Mouse (Mus musculus): ENCODE measurements at regions not wholly inside any gene's neighbourhood (a gene's known extent, or its start where the extent isn't known, plus 50 kb on each side); places are given as distances from the start of the nearest gene placed in this dataset.

DNA sequence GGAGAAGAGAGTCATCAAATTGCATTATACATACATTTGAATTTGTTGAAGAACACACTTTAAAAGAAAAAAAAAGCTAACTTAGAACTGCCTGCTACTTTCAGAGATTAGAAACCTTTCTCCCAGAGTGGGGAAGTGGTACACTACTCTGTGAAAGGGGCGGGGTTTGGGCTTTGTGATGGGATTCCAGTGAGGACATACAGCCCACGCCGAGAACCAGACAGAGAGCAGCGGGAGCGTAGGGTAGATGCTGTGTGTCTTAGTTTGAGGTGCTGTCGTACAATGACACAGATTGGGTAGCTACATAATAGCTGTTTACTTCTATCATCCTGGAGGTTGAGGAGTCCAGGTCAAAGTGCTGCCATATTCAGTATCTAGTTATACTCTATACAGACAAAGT is 136.5 kb upstream of the Serpine2 start:
- 96% methylated on average over 6 of the region's 6 CpGs for WGBS
- H3K4me1 ChIP-seq (replicated peaks), result no peaks in the 10 kb centered on the region; the same call in 1 of the 2 replicates
- ATAC-seq (ENCODE audit: insufficient number of reproducible peaks, insufficient read depth, low FRiP score, low TSS enrichment, low read depth), result no peak
- no peak overlapping the region for H3K4me3 ChIP-seq (replicated peaks)
- H3K9ac ChIP-seq (replicated peaks), result no peak overlapping the region
- no peak overlapping the region for H3K27ac ChIP-seq
- no peaks in the 10 kb centered on the region for H3K36me3 ChIP-seq
- H3K4me2 ChIP-seq, result no peak overlapping the region
- H3K27me3 ChIP-seq, result no peaks in the 10 kb centered on the region
- H3K9me3 ChIP-seq, result no peaks in the 10 kb centered on the region

DNA sequence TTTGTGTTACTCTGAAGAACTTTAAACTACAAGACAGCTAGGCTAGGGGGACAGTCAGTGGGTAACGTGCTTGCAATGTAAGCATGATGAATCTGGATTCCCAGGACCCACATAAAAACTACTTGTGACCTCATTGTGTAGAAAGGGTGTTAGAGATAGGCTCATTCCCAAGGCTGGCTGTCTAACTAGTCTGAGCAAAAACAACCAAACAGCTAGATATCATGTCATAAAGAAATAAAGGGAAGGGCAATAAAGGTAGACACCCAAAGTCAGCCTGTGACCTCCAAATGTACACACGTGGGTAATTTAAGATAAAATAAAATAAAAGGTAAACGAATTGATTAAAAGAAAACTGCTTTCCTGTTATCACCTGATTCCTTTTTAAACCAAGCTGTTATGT is 123.7 kb upstream of the Serpine2 start:
- no peaks in the 10 kb centered on the region for H3K9me3 ChIP-seq

DNA sequence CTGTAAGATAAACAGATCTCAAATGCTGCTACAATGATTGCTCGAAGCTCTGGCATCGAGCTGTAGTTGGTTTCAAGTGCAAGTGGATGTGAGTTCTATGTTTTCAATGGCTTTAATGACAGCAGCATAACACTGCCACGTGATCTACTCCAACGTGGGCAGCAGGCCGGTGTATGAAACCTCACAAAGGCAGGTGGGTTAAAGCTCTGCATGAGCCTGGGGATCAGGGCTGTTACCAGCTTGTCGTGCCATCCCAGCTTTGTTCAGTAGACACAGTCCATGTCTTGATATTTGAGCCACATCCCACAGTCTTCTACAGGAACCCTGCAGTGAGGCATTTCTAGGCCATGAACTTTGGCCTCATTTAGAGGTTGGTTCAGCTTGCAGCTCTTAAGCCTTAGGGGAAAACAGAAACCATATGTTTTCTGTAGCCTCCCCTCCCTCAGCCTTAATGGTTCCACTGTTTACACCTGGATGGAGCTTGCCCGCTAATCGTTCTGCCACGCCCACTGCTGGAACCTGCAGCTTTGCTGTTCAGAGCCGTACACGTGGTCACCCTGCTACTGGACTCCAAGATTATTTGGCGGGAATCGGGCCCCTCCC is 121.8 kb upstream of the Serpine2 start:
- H3K4me2 ChIP-seq, result peak overlapping the region; percentile 28

More for the DNA sequence above, 123.7 kb upstream of the Serpine2 start:
- H3K36me3 ChIP-seq, result no peaks in the 10 kb centered on the region
- H3K4me1 ChIP-seq (replicated peaks), result peaks cover 11% of the 10 kb centered on the region
- no peak overlapping the region for H3K9ac ChIP-seq (replicated peaks)
- WGBS, result 76% methylated on average over 3 of the region's 3 CpGs
- H3K4me3 ChIP-seq (replicated peaks), result no peak overlapping the region
- H3K27me3 ChIP-seq, result no peaks in the 10 kb centered on the region
- H3K27ac ChIP-seq, result no peak overlapping the region
- no peak overlapping the region for H3K4me2 ChIP-seq
- ATAC-seq (ENCODE audit: insufficient number of reproducible peaks, insufficient read depth, low FRiP score, low TSS enrichment, low read depth), result no peak

DNA sequence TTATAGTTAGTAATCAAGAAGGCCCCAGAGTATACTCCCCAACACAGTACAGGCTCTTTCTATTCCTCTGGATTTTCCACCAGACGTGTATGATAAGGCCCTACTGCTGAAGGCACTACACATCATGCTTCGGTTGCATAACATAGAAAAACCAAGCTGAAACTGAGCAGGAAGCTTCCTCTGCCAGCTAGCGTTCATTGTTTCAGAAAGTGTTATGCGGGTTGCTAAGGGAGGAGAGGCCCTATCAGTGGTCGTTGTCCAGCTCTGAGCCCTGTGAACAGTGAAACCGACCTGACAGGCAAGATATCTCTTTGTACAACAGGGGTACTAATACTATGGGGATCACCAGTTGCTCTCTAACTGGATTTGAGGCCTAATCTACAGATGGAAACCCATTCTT is 118.9 kb upstream of the Serpine2 start:
- Histone ChIP-seq H3K4me3 (replicated peaks) (no peak overlapping the region), H3K27me3 (no peaks in the 10 kb centered on the region), H3K9ac (replicated peaks) (no peak overlapping the region), H3K27ac (peak overlapping the region; percentile 29; the same call in 1 of the 2 replicates), H3K36me3 (no peaks in the 10 kb centered on the region), H3K4me2 (no peak overlapping the region), H3K9me3 (no peaks in the 10 kb centered on the region), H3K4me1 (replicated peaks) (peaks cover 21% of the 10 kb centered on the region)
- no peak for ATAC-seq (ENCODE audit: insufficient number of reproducible peaks, insufficient read depth, low FRiP score, low TSS enrichment, low read depth)
- WGBS, result 79% methylated on average over 6 of the region's 6 CpGs

More for the DNA sequence above, 121.8 kb upstream of the Serpine2 start:
- peak; percentile 63 for ATAC-seq (ENCODE audit: insufficient number of reproducible peaks, insufficient read depth, low FRiP score, low TSS enrichment, low read depth)
- Histone ChIP-seq H3K27ac (no peak overlapping the region), H3K4me3 (replicated peaks) (no peak overlapping the region), H3K27me3 (no peaks in the 10 kb centered on the region), H3K9me3 (no peaks in the 10 kb centered on the region), H3K9ac (replicated peaks) (no peak overlapping the region), H3K4me1 (replicated peaks) (peaks cover 21% of the 10 kb centered on the region), H3K36me3 (no peaks in the 10 kb centered on the region)
- WGBS, result 26% methylated on average over 13 of the region's 13 CpGs

DNA sequence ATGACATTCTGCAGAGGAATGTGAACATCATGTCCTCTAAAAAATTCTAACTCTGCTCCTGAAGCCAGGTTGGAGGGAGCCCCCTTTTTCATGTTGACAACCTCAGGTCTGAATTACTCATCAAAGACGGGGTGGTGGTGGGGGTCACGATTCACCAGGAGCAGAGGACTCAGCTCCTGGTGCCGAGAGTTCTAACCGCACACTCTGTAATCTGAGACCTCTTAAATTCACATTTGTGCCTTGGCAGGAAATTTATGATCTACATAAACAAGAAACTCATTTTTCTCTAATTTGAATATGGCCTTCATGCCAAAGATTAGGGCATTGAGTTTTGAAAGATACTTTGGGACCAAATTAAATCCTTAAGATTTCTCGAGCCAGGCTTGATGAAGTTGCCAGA is 117.2 kb upstream of the Serpine2 start:
- H3K9ac ChIP-seq (replicated peaks), result no peak overlapping the region
- H3K27ac ChIP-seq, result no peak overlapping the region
- H3K9me3 ChIP-seq, result no peaks in the 10 kb centered on the region
- H3K4me1 ChIP-seq (replicated peaks), result peaks cover 21% of the 10 kb centered on the region
- 14% methylated on average over 5 of the region's 5 CpGs for WGBS
- no peaks in the 10 kb centered on the region for H3K27me3 ChIP-seq
- H3K36me3 ChIP-seq, result no peaks in the 10 kb centered on the region
- no peak for ATAC-seq (ENCODE audit: insufficient number of reproducible peaks, insufficient read depth, low FRiP score, low TSS enrichment, low read depth)
- H3K4me2 ChIP-seq, result no peak overlapping the region
- H3K4me3 ChIP-seq (replicated peaks), result no peak overlapping the region

DNA sequence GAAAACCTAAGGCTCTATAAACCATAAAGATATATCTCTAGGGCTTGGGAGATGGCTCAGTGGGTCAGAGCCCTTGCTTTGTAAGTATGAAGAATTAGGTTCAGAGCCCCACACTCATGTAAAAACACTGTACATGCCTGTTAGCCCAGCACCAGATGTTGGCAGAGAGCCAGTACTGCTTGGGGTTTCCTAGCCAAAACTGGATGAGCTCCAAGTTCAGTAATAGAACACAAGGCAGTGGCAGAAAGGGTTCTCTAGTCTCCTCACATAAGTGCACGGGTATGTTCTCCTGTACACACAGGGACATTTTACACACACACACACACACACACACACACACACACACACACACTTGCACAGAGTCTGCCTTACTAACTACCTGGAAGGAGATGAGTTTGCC is 95.1 kb upstream of the Serpine2 start:
- 31% methylated on average over 1 of the region's 1 CpGs for WGBS
- H3K4me2 ChIP-seq, result no peak overlapping the region
- peak; percentile 87 for ATAC-seq (ENCODE audit: insufficient number of reproducible peaks, insufficient read depth, low FRiP score, low TSS enrichment, low read depth)

DNA sequence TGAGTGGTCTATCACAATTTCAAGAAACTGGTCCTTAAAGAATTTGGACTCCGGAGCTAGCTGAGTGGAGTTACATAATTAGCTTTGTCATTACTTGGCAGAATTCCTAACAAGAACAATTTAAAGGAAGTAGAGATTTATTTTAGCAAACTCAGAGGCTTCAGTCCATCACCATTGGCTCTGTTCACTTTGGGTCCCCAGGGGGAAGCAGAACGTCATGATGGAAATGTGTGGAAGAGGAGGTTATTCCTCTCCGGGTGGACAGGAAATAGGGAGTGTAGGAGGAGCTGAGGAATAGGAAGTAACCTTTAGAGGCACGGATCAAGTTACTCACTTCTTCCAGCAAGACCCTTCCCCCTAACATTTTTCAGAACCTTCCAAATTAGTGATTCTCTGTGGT is 83.3 kb upstream of the Serpine2 start:
- H3K4me3 ChIP-seq (replicated peaks), result no peak overlapping the region
- H3K36me3 ChIP-seq, result no peaks in the 10 kb centered on the region
- no peak for ATAC-seq (ENCODE audit: insufficient number of reproducible peaks, insufficient read depth, low FRiP score, low TSS enrichment, low read depth)
- H3K27me3 ChIP-seq, result no peaks in the 10 kb centered on the region
- H3K4me1 ChIP-seq (replicated peaks), result no peaks in the 10 kb centered on the region
- H3K27ac ChIP-seq, result no peak overlapping the region
- no peaks in the 10 kb centered on the region for H3K9me3 ChIP-seq
- 78% methylated on average over 4 of the region's 4 CpGs for WGBS
- no peak overlapping the region for H3K9ac ChIP-seq (replicated peaks)
- H3K4me2 ChIP-seq, result no peak overlapping the region

More for the DNA sequence above, 95.1 kb upstream of the Serpine2 start:
- H3K9ac ChIP-seq (replicated peaks), result no peak overlapping the region
- no peak overlapping the region for H3K4me3 ChIP-seq (replicated peaks)
- no peaks in the 10 kb centered on the region for H3K36me3 ChIP-seq
- no peaks in the 10 kb centered on the region for H3K9me3 ChIP-seq
- H3K4me1 ChIP-seq (replicated peaks), result peaks cover 13% of the 10 kb centered on the region; the same call in 1 of the 2 replicates
- no peaks in the 10 kb centered on the region for H3K27me3 ChIP-seq
- 0 out of 2 replicates have a peak overlapping the region, but pooled peaks have one; percentile 4 for H3K27ac ChIP-seq

DNA sequence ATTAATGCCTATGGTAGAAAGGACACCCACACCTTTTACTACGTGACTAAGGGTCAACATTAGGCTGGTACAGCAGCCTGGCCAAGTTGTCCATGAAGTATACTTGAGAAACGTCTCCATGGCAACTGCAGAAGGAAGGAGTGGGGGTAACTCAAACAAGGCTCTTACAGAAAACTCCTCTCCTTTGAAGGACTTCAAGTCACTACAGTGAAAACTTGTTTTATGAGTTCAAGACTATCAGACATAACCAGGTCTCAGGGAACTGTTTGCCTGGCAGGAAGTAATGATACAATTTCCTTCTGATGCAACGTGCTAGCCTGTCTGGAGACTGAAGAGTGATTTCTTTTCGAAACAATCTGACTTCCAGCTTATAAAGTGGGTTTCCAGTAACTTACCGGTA is 71.5 kb upstream of the Serpine2 start:
- no peak for ATAC-seq (ENCODE audit: insufficient number of reproducible peaks, insufficient read depth, low FRiP score, low TSS enrichment, low read depth)
- Histone ChIP-seq H3K9me3 (no peaks in the 10 kb centered on the region), H3K9ac (replicated peaks) (no peak overlapping the region), H3K27me3 (no peaks in the 10 kb centered on the region), H3K36me3 (no peaks in the 10 kb centered on the region), H3K4me2 (no peak overlapping the region), H3K4me3 (replicated peaks) (no peak overlapping the region), H3K27ac (no peak overlapping the region), H3K4me1 (replicated peaks) (no peaks in the 10 kb centered on the region)
- 76% methylated on average over 5 of the region's 5 CpGs for WGBS

DNA sequence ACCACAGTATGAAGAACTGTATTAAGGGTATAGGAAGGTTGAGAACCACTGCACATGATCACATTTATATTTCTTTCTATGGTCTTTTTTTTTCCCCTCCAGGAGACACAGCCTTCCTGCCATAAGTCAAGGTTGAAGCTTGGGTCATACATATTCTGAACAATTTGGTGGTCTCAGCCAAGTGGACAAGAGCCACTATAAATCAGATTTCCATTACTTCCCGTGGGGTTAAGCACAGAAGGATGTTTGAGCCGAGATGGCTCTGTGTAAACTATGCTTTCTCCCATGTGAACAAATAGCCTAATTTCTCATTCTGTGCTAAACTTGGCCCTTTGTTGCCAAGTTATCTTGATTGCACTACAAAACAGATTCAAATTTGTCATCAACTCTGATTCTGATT is 66.8 kb upstream of the Serpine2 start:
- Histone ChIP-seq H3K27me3 (no peaks in the 10 kb centered on the region), H3K4me1 (replicated peaks) (no peaks in the 10 kb centered on the region), H3K27ac (no peak overlapping the region), H3K9me3 (no peaks in the 10 kb centered on the region), H3K36me3 (no peaks in the 10 kb centered on the region), H3K4me2 (no peak overlapping the region), H3K9ac (replicated peaks) (no peak overlapping the region), H3K4me3 (replicated peaks) (no peak overlapping the region)
- ATAC-seq (ENCODE audit: insufficient number of reproducible peaks, insufficient read depth, low FRiP score, low TSS enrichment, low read depth), result no peak
- 79% methylated on average over 2 of the region's 2 CpGs for WGBS

DNA sequence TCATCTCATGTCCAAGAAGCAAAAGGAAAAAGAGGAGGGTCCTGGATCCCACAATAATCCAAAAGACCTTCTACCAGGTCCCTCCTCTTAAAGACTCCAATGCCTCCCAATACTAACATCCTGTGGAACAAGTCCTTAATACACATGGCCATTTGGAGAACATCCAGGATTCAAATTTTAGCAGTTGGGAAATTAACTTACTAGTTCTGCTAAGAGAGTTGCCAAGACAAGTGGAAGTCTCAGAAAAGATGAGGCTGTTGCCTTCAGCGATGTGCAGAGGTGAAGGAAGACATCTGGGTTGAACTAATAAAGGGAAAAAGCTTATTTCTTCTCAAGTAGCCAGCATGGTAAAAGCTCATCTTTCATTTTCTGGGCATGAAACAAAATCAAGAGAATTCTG is 64.8 kb upstream of the Serpine2 start:
- 82% methylated on average over 1 of the region's 1 CpGs for WGBS
- H3K36me3 ChIP-seq, result no peaks in the 10 kb centered on the region
- H3K9ac ChIP-seq (replicated peaks), result no peak overlapping the region
- H3K27me3 ChIP-seq, result no peaks in the 10 kb centered on the region
- no peak for ATAC-seq (ENCODE audit: insufficient number of reproducible peaks, insufficient read depth, low FRiP score, low TSS enrichment, low read depth)
- H3K4me3 ChIP-seq (replicated peaks), result no peak overlapping the region
- H3K9me3 ChIP-seq, result no peaks in the 10 kb centered on the region
- no peak overlapping the region for H3K27ac ChIP-seq
- no peaks in the 10 kb centered on the region for H3K4me1 ChIP-seq (replicated peaks)
- no peak overlapping the region for H3K4me2 ChIP-seq

DNA sequence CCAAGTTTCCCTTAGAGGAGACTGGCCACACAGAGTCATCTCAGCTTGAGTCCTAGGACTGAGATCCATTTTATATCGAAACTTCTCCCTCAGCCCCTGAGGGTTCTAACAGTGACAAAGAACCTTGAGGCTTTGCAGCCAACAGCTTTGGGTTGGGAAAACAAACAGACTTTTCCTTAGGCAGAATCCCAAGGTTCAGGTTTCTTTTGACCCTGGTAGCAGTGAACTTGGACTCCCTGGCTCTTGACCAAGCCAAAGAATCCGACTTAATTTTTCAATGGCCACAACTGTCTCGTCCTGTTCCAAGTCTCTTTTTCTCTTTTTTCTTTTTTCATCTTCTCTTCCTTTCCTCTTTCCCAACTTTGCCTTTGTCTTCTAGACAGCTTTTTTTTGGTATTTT is 60.9 kb upstream of the Serpine2 start:
- no peak overlapping the region for H3K9ac ChIP-seq (replicated peaks)
- no peaks in the 10 kb centered on the region for H3K4me1 ChIP-seq (replicated peaks)
- no peak overlapping the region for H3K4me2 ChIP-seq
- H3K36me3 ChIP-seq, result no peaks in the 10 kb centered on the region
- H3K27me3 ChIP-seq, result no peaks in the 10 kb centered on the region
- no peak overlapping the region for H3K27ac ChIP-seq
- WGBS, result 80% methylated on average over 3 of the region's 3 CpGs
- H3K4me3 ChIP-seq (replicated peaks), result no peak overlapping the region
- ATAC-seq (ENCODE audit: insufficient number of reproducible peaks, insufficient read depth, low FRiP score, low TSS enrichment, low read depth), result no peak
- no peaks in the 10 kb centered on the region for H3K9me3 ChIP-seq

DNA sequence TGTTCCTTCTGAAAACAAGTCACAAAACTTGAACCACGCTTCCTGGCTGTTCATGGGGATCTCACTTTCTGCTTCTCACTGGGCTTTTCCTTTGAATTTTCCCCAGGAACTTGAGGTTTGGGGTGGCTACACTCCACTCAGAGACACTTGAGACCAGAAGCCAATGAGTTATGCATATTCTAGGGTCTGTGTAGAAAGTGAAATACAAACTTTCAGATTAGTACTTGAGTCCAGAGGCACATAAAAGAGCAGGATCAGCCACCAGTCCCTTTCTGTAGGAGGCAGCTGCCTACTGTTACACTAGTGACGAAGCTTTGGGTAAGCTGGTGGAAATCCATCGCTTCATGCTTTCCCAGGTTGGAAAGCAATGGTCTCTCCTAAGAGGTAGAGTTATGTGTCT is 60.4 kb upstream of the Serpine2 start:
- Histone ChIP-seq H3K4me2 (no peak overlapping the region), H3K4me3 (replicated peaks) (no peak overlapping the region), H3K27me3 (no peaks in the 10 kb centered on the region), H3K4me1 (replicated peaks) (no peaks in the 10 kb centered on the region), H3K9me3 (no peaks in the 10 kb centered on the region), H3K27ac (no peak overlapping the region), H3K9ac (replicated peaks) (no peak overlapping the region), H3K36me3 (no peaks in the 10 kb centered on the region)
- 88% methylated on average over 3 of the region's 3 CpGs for WGBS
- ATAC-seq (ENCODE audit: insufficient number of reproducible peaks, insufficient read depth, low FRiP score, low TSS enrichment, low read depth), result no peak

Data from limb, embryonic 12.5 days (tissue).